Mouse (Mus musculus) olfactory bulb, adult 2 months (tissue): ENCODE results near the gene Srrm2. TPM values are rescaled to one million over a fixed set of nuclear protein-coding genes. Genes with fewer than 3 reads are reported as not detected.
A peak's percentile ranks its signal among the peaks of the same experiment; 100 is the strongest.

Experiments used
- H3K27ac ChIP-seq: fragments of 200-500 bp; 2 replicates; pipeline ENCODE4 v1.5.1; 2012; ENCODE audit warnings: low read depth, low read length; ENCODE audit not compliant: insufficient read depth
- H3K4me1 ChIP-seq: fragments of 200-500 bp; 2 replicates; pipeline ENCODE4 v1.6.1; 2012; ENCODE audit warnings: low read length; ENCODE audit not compliant: control insufficient read depth, insufficient read depth
- H3K4me3 ChIP-seq: fragments of 200-500 bp; 2 replicates; pipeline ENCODE4 v1.5.1; 2012; ENCODE audit warnings: mild to moderate bottlenecking, low read depth, low read length, moderate library complexity; ENCODE audit not compliant: insufficient read depth
- CTCF ChIP-seq: fragments of 200-500 bp; IDR thresholded peaks from 2 replicates; pipeline ENCODE4 v1.5.1; 2012; ENCODE audit warnings: low read depth, mild to moderate bottlenecking, low read length, moderate library complexity; ENCODE audit not compliant: insufficient read depth
- POLR2A ChIP-seq: fragments of 200-500 bp; IDR thresholded peaks from 2 replicates; pipeline ENCODE4 v1.6.1; 2012; ENCODE audit warnings: mild to moderate bottlenecking, low read depth, low read length, moderate library complexity; ENCODE audit not compliant: insufficient read depth
- WGBS: fragments of 180-500 bp; shearing (Covaris S2); methylation state at CpG from one replicate; pipeline ENCODE4 v1.1.7; 2018; 5-methylcytosine and 5-hydroxymethylcytosine counted together
- polyA plus RNA-seq: library from polyadenylated mRNA; stranded (reverse); fragments of >200 nt; gene quantifications from 2 replicates; pipeline ENCODE4 v1.2.4, GENCODE M21; 2012; ENCODE audit warnings: low replicate concordance; ENCODE audit not compliant: missing spikeins, insufficient read depth, insufficient read length

Gene Srrm2
- polyA plus RNA-seq, 1 experiment, result 383 TPM

DNA sequence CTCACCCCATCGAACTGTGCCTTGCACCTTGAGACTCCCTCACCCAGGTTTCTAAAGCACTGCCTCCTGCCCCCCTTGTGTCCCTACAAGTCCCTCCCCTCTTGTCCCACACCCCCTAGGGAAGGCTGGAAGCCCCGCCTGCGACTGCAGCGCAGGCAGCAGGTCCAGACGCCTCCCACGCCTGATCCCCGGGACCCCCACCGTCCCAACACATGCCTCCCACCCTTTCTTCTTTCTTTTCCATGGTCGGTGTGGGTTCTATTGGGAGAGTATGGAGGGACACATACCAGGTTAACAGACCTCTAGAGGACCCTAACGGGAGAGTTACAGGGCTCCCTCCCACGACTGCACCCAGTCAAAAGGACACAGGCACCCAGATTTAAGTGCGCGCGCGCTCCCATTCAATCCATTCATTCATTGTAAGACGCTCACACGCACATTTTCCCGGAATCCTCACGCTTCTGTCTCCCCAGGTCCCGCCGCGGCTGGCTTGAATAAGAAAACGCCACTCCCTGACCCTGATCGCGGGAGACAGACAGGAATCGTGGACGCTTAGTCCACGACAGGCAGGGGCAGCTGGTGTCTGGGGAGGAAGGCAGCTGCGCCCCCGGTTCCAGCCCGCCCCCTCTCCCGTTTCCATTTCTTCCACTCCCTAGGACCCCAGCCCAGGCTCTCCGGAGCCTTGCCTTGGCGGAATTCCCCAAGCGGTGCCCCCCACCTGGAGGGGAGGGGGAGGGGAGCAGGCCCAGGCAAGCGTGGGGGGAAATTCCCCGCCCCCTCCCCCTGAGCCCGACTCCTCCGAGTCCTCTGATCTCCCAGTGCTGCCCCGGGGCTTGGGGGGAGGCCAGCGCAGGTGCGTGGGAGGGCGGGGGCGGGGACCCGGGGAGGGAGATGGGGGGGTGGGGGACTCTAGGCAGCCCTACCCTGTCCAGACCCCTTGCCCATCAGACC lies 44.8 kb upstream of the Srrm2 start, which contains the start of gene Kremen2:
Kremen2 (minus strand) TSS at position 533 of the 951 bp plus-strand sequence.
- Histone ChIP-seq H3K4me1 (peaks cover 30% of the 10 kb centered on the region), H3K4me3 (peak within 1 kb of the TSS; percentile 17), H3K27ac (no peak within 1 kb of the TSS)
- no peak for TF ChIP-seq CTCF
- TF ChIP-seq POLR2A, result no peak
- 2% methylated on average over 44 of the region's 45 CpGs for WGBS

DNA sequence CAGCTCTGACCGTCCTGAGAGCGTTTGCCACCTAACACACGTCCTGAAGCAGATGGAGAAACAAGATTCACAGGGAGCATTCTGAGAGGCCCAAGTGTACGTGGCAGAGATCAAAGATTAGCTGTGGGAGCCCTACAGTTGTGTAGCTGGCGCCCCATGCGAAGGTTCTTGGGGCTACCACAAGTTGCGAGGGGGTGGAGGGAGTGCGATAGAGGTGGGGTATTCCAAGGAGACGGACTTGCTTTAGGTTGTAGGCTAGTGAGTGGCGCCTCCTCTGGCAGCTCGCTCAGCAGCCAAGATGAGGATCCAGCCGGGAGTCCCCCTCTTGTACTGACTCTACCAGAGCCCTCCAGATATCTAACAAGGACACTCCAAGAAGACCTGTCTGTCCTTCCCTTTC lies 44.0 kb upstream of the Srrm2 start:
- Histone ChIP-seq H3K4me1 (peaks cover 25% of the 10 kb centered on the region), H3K4me3 (no peak overlapping the region), H3K27ac (no peak overlapping the region)
- 21% methylated on average over 12 of the region's 12 CpGs for WGBS
- TF ChIP-seq POLR2A (no peak), CTCF (no peak)

DNA sequence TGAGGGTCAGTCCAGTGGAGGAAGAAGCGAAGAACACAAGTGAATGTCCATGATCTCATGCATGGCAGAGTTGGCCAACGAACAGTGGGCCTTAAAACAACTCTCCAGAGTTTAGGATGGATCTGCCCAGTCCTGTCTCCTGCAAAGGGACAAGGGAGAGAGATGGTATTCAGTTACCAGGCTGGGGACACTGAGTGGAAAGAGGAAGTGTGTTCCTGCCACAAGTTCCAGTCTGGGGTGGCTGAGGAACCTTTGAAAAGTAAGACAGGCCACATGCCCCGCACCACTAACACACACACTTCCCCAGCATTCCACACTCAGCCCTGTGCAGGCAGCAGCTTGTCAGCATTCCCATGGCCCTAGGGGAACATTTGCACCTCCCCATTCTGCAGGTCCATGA lies 43.6 kb upstream of the Srrm2 start:
- H3K27ac ChIP-seq, result no peak overlapping the region
- 88% methylated on average over 3 of the region's 3 CpGs for WGBS
- H3K4me1 ChIP-seq, result peaks cover 25% of the 10 kb centered on the region
- no peak overlapping the region for H3K4me3 ChIP-seq
- TF ChIP-seq CTCF (no peak), POLR2A (no peak)

DNA sequence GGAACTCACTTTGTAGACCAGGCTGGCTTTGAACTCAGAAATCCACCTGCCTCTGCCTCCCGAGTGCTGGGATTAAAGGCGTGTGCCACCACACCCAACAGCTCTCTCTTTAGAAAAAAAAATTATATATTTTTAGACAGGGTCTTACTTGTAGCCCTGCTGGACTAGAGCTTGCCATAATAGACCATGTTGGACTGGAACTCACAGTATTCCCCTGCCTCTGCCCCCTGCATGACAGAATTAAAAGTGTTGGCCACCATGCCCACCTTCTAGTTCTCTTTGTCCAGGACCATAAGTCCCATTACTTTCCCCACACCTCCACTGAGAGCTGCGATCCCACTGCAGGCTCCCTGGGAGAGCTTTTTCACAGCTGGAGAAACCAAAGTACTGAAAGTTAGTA lies 42.9 kb upstream of the Srrm2 start:
- Histone ChIP-seq H3K4me1 (peaks cover 22% of the 10 kb centered on the region), H3K27ac (no peak overlapping the region), H3K4me3 (no peak overlapping the region)
- 82% methylated on average over 3 of the region's 3 CpGs for WGBS
- TF ChIP-seq POLR2A (no peak), CTCF (no peak)

DNA sequence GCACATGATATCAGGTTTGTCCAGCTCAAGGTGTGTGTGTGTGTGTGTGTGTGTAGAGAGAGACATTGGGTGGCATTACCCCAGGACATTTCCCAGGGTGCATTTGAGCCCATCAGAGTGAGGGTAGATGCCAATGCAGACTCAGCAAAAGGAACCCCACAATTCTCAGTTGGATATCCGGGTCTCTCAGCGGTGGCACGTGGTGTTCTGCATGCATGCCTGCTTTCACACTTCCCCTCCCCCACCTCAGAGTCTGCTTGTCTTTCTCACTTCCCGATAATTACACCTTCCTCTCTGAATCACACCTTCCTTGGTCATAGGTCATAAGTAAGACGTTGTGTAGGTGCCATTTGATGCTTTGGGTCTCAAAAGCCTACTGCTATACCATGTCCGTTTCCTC lies 42.3 kb upstream of the Srrm2 start:
- TF ChIP-seq POLR2A (no peak), CTCF (no peak)
- Histone ChIP-seq H3K27ac (no peak overlapping the region), H3K4me1 (peaks cover 19% of the 10 kb centered on the region), H3K4me3 (no peak overlapping the region)
- WGBS, result 45% methylated on average over 6 of the region's 6 CpGs

DNA sequence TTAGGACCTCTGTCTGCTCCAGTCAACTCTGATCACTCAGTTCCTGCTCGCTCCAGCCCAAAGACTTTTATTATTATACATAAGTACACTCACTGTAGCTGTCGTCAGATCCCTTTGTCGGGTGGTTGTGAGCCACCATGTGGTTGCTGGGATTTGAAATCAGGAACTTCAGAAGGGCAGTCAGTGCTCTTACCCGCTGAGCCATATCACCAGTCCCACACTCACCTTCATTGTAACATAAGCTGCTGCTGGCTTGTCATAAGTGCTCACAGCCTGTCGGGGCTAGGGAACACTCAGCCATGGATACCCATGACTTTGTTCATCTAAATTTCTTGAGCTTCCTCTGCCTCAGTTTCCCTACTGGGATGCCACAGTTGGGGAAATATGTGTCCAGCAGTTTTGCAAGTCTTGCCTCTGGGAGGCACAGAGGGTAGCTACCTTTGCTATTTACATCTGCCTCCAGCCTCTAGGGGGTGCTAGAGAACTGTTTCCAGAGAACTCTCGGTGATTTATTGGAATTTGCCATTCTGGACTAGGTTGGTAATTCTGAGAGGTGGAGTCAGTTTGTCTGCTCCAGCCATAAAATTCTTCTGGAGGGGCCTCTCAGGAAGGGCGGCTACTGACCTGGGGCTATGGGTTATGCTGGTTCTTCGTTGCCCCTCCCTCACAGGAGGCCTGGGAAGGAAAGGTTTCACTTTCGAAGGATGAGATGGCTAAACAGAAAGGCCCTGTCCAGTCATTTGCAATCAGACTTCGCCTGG lies 41.5 kb upstream of the Srrm2 start:
- Histone ChIP-seq H3K4me3 (no peak overlapping the region), H3K4me1 (peaks cover 19% of the 10 kb centered on the region), H3K27ac (no peak overlapping the region)
- TF ChIP-seq POLR2A (no peak), CTCF (no peak)
- WGBS, result 39% methylated on average over 10 of the region's 10 CpGs

DNA sequence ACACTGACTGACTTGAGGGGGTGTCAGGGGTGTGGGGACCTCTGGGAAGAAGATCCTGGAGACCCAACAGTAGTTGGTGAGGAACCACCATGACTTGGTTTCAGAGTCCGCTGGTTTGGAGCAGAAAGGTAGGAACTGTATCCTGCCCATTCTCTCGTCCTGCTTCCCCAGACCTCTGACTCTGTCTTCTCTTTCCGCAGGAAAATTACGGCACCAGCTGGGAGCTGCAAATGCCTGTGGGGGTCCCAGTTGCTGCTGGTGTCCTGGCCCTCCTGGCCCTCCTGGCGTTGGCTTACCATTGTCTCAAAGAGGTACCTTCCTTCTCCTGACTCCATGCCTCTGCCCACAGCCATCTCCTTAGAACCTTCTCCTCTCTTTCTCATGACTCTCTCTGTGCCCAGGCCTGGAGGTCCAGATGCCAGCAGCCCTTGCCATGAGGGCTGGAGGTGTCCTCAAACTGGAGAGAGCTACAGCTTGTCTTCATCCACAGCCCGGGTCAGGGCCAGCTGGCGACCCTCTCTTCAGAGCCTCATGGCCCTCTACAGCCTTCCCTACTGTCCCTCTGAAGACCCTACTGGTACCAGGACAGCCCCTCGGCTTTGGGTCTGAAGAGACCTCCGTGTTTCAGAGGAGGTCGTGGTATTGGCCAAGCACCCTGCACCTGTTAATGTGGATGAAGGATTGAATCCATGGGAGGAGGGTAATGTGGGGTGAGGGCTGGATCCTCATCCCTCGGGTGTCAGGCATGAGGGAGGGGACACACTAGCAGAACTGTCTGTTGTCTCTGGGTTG lies 40.7 kb upstream of the Srrm2 start:
- TF ChIP-seq POLR2A (no peak), CTCF (no peak)
- no peak overlapping the region for H3K27ac ChIP-seq

DNA sequence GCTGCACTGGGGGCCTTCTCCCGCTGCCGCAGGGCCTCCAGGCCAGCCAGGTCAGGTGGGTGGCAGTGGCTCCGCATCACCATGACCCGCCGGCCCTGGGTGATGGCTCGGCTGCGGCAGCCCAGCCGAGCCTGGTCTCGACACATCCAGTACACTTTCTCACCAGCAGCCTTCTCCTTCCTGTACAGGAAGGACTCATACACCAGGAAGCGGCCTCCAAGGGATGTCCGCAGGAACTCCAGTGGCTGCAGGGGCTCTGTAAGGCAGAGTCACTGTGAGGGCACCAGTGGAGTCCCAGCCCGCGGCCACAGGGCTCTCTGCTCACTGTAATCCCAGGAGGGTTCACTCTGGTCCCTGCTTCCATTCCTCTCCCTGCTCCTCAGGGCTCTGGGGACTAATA lies 34.6 kb upstream of the Srrm2 start:
- 93% methylated on average over 13 of the region's 13 CpGs for WGBS
- H3K4me1 ChIP-seq, result no peaks in the 10 kb centered on the region
- H3K4me3 ChIP-seq, result no peak overlapping the region
- no peak for TF ChIP-seq CTCF
- no peak for TF ChIP-seq POLR2A
- no peak overlapping the region for H3K27ac ChIP-seq

More for the DNA sequence above, 40.7 kb upstream of the Srrm2 start:
- 81% methylated on average over 11 of the region's 11 CpGs for WGBS
- Histone ChIP-seq H3K4me1 (peaks cover 19% of the 10 kb centered on the region), H3K4me3 (no peak overlapping the region)

DNA sequence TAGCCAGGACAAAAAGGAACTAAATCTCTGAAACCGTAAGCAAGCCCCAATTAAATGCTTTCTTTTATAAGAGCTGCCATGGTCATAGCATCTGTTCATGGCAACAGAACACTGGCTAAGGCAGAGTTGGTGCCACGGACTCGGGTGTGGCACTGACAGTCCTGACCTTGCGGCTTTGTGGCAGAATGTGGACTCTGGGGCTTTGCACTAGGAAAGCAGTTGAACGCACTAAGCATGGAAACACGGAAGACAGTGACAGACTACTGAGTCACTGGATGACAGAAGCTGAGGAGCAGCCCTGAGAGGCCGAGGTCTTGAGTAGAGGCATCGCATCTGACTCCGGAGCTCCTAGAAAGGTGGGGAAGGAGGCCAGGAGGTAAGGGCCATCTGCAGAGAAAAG lies 32.8 kb upstream of the Srrm2 start:
- 91% methylated on average over 9 of the region's 9 CpGs for WGBS
- no peak overlapping the region for H3K4me3 ChIP-seq
- no peak overlapping the region for H3K27ac ChIP-seq
- TF ChIP-seq CTCF (no peak), POLR2A (no peak)
- H3K4me1 ChIP-seq, result no peaks in the 10 kb centered on the region
